Mouse (Mus musculus): ENCODE measurements around the gene Zscan29.
"Not testable (repeated sequence)": the region's sequence is repeated elsewhere in the genome, so short reads cannot be mapped to it uniquely, and the experiment has no call there.

The Zscan29 gene

DNA sequence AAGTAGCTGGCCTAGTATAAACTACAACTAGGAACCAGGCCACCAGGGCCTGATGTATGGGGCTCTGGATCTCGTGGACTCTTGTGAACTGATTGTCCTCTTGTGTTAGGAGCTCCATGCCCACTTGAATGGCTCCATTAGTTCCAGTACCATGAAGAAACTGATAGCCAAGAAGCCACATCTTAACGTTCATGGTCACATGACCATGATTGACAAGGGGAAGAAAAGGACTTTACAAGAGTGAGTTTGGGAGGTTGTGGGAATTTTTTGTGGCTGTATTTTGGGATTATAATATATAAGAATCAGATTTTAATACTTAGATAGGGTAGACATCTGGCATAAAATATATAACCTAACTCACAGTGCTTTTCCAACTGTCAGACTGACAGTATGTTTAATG, 28.5 kb downstream of the Zscan29 start:
- POLR2A ChIA-PET = interaction anchor here in 2 of 4 experiments (0.7 to 1.7 kb wide), 3 partner anchors 10 to 24 kb away, joined by 3 to 4 read pairs (median 3); no protein-coding TSS in a partner anchor
- CTCF ChIA-PET = interaction anchor here in 2 of 4 experiments (0.6 to 0.7 kb wide), 2 partner anchors 54 to 1386 kb away, joined by 3 to 6 read pairs; no protein-coding TSS in a partner anchor

DNA sequence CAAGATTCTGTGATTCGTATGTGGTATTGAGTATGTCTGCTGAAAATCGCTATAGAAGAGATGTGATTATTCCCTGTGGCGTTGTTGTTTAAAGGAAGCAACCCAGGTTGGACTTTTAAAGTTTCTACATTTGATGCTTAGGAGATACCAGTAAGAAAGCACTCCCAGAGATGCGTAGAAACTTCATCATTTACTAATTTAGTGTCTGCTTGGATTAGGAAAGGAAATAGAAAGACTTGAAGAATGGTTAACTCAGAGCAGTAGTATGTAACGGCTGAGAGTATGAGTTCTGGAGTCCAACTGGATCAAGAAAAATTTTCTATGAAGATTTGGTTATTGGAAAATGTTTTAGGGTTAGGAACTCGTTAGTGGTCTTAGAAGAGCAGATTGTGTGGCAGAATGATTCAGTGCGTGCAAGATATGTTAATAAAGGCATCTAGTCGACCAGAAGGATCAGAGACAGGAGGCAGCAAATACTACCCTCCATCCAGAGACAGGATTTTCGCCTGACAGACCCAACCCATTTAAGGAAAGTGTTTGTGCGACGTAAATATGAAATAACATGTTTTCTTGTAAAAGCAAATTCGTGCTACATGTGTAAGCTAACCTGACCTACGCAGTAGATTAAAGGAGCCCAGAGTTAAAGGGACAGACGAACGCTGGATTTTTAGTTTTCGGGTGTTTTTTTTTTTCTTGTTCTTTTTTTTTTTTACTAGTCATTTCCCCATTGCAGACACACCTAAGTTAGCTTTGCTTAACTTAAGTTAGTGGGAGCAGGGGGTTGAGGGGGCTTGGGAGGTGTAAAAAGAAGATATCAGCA, 29.5 kb downstream of the Zscan29 start:
- POLR2A ChIA-PET = interaction anchor here in 3 of 4 experiments (0.5 to 3.0 kb wide), 86 partner anchors 9 to 1090 kb away, joined by 3 to 45 read pairs (median 4); partner anchors contain the start of genes Catsper2 (in 3 of the 3), Pdia3 (in 3 of the 3), Ccndbp1 (in 2 of the 3) and Tubgcp4 (in 2 of the 3)

DNA sequence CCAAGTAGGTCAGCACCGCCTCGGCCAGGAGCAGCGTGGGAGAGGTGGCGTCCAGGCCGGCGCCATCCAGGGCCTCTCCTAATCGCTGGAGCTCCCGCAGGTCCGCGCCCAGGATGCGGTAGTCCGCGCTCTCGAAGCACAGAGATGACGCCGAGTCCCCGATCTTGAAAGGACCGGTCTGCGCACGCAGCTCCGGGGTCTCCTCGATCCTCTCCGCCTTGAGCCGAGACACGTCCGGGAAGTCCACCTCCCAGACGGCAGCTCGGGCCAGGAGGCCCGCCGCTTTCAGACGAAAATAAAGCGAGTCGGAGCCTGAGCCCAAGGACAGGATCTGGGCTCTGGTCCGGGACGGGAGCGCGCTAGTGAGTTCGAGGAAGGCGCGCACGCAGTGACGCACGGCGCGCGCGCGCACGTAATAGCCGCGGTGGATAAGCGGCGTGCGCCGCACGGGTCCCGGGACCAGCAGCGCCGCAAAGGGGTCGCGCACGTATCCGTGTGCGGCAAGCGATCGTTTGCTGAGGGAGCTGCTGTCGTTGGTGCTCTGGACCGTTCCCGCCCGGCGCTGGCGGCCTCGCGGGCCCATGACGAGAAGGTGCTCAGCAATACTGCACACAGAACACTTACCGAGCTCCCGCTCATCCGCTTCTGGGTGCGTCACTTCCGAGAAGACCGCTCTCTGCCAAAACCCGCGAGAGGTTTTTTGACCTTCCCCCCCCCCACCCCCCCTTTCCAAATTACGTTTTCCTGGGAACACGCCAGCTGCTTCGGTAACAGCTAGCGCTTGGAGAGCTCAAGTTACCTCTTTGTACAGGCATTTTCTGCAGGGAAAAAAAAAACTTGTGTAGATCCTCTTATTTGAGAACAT, 30.7 kb downstream of the Zscan29 start, which contains the start of the genes Adal and Lcmt2:
Adal (plus strand) TSS at position 411 of the 865 bp plus-strand sequence.
Lcmt2 (minus strand) TSS at position 636 of the 865 bp plus-strand sequence.
- ChIA-PET CTCF (interaction anchor here in 2 of 4 experiments (0.6 to 1.2 kb wide), 9 partner anchors 31 to 786 kb away, joined by 3 to 10 read pairs (median 4); partner anchors contain the start of genes Serf2 (in 1 of the 2), Tubgcp4 (in 1 of the 2) and Zscan29 (in 1 of the 2)), POLR2A (interaction anchor here (0.5 to 3.0 kb wide), 159 partner anchors 9 to 1379 kb away, joined by 3 to 45 read pairs (median 4); partner anchors contain the start of genes Catsper2 (in 3 of the 4), Pdia3 (in 3 of the 4), Serf2 (in 3 of the 4) and Tubgcp4 (in 3 of the 4))

More for the DNA sequence above, 29.5 kb downstream of the Zscan29 start:
- CTCF ChIA-PET = interaction anchor here in 3 of 4 experiments (0.6 to 1.2 kb wide), 7 partner anchors 53 to 1385 kb away, joined by 3 to 8 read pairs (median 5); partner anchors contain the start of gene Serf2 (in 1 of the 3)

GRCm38 (mm10) chr2:121139266-121140017, 31.5 kb downstream of the Zscan29 start:
- POLR2A ChIA-PET = interaction anchor here in 3 of 4 experiments (0.5 to 3.0 kb wide), 78 partner anchors 8 to 985 kb away, joined by 3 to 45 read pairs (median 5); partner anchors contain the start of genes Tubgcp4 (in 3 of the 3), Zscan29 (in 3 of the 3), Catsper2 (in 2 of the 3) and Ccndbp1 (in 2 of the 3)

DNA sequence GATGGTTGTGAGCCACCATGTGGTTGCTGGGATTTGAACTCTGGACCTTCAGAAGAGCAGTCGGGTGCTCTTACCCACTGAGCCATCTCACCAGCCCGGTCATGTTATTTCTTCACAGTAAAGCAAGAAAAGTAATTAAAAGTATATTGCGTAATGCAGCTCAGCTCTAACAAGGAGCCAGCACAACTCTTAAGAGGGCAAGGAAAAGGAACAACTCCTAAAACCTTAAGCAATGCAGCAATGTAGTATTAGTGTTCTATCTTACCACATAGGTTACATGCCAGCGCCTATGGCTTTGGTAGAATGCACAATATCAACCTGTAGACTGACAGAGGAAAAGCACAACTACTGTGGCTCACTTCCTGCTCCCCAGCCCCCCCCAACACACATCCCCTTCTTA, 33.6 kb downstream of the Zscan29 start:
- POLR2A ChIA-PET = interaction anchor here in 2 of 4 experiments (0.6 to 2.1 kb wide), 8 partner anchors 15 to 1089 kb away, joined by 3 to 7 read pairs (median 4); partner anchors contain the start of genes Catsper2 (in 1 of the 2), Pdia3 (in 1 of the 2), Serf2 (in 1 of the 2) and Tubgcp4 (in 1 of the 2)
- CTCF ChIA-PET = interaction anchor here in 2 of 4 experiments (0.5 to 1.6 kb wide), 3 partner anchors 10 to 604 kb away, joined by 3 to 7 read pairs (median 3); no protein-coding TSS in a partner anchor

More at GRCm38 (mm10) chr2:121139266-121140017, 31.5 kb downstream of the Zscan29 start:
- CTCF ChIA-PET = interaction anchor here in 1 of 4 experiments (1.0 kb wide), 1 partner anchor 32 kb away, joined by 4 read pairs; the partner anchor contains the start of genes Tubgcp4 and Zscan29

- CTCF ChIA-PET = interaction anchor here in 1 of 4 experiments (0.7 kb wide), 1 partner anchor 56 kb away, joined by 7 read pairs; no protein-coding TSS in a partner anchor
- POLR2A ChIA-PET = interaction anchor here in 1 of 4 experiments (0.7 kb wide), 1 partner anchor 1655 kb away, joined by 4 read pairs; no protein-coding TSS in a partner anchor
These were observed 38.1 kb downstream of the Zscan29 start for GRCm38 (mm10) chr2:121132822-121133221.

DNA sequence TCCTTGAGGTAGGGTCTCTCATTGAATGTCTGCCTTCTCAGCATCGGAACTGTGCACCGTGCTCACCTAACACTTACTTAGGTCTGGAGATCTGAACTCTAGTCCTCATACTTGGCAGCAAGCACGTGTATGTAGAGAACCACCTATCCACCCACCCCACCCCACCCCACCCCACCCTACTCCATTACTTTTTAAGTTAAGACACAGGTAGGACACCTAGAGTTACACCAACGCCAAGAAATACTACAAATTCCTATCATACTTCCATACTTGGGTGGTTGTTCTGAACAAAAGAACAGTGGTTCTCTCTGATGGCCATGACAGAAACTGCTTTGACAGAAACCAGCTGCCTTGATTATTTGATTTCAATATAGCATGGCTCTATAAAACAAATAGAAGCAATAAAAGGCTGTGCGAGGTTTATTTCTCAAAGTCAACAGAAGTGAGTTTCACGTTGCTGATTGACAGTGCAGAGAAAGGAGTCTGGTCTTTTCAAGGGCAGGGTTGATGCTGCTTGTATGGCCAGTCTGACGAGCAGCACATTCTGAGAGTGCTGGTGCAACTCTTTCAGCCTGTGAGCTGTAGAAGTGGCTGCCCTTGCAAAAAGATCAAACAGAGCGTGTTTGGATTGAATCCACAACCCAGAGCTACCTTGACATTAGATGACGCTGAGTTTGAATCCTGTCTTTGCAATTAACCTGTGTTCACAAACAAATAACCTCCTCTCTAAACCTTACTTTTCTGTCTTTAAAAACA, 41.9 kb downstream of the Zscan29 start:
- CTCF ChIA-PET = no interaction called here

GRCm38 (mm10) chr2:121127536-121127935, 43.4 kb downstream of the Zscan29 start:
- POLR2A ChIA-PET = interaction anchor here in 2 of 4 experiments (0.8 to 2.0 kb wide), 3 partner anchors 12 to 13 kb away, joined by 3 to 14 read pairs (median 4); partner anchors contain the start of genes Adal (in 2 of the 2) and Lcmt2 (in 2 of the 2)
- CTCF ChIA-PET = interaction anchor here in 1 of 4 experiments (1.1 kb wide), 1 partner anchor 10 kb away, joined by 3 read pairs; no protein-coding TSS in a partner anchor

More for the DNA sequence above, 41.9 kb downstream of the Zscan29 start:
- POLR2A ChIA-PET = interaction anchor here in 2 of 4 experiments (0.6 to 2.0 kb wide), 4 partner anchors 10 to 20 kb away, joined by 3 to 14 read pairs (median 6); partner anchors contain the start of genes Adal (in 2 of the 2) and Lcmt2 (in 2 of the 2)

- CTCF ChIA-PET, POLR2A ChIA-PET: not testable (repeated sequence)
These were observed 44.6 kb downstream of the Zscan29 start for GRCm38 (mm10) chr2:121126302-121126701.

- ChIA-PET CTCF (no interaction called here), POLR2A (interaction anchor here in 1 of 4 experiments (1.1 kb wide), 1 partner anchor 21 kb away, joined by 7 read pairs; the partner anchor contains the start of genes Adal and Lcmt2)
These were observed 51.7 kb downstream of the Zscan29 start for GRCm38 (mm10) chr2:121119260-121119659.

DNA sequence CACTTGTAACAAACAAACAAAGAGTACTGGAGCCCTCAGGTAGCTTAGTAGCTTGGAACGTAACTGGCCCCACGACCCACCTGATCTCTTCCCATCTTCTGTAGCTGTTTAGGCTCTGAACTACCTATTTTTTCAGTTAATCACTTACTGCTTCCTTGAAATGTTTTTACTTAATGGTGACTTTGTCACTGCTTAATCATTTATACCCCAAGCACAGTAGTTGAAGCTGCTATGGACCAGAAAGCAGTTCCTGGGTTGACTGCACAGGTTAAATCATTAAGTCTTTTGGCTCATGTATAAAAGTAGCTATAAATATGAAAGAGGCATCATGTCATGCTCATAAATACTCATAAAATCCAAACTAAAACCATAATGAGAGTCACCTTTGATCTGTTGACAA, 55.5 kb downstream of the Zscan29 start:
- CTCF ChIA-PET = interaction anchor here in 1 of 4 experiments (1.1 kb wide), 1 partner anchor 13 kb away, joined by 4 read pairs; no protein-coding TSS in a partner anchor
- POLR2A ChIA-PET = interaction anchor here in 2 of 4 experiments (1.2 kb wide), 2 partner anchors 24 to 25 kb away, joined by 3 to 7 read pairs; partner anchors contain the start of genes Adal (in 2 of the 2) and Lcmt2 (in 1 of the 2)

DNA sequence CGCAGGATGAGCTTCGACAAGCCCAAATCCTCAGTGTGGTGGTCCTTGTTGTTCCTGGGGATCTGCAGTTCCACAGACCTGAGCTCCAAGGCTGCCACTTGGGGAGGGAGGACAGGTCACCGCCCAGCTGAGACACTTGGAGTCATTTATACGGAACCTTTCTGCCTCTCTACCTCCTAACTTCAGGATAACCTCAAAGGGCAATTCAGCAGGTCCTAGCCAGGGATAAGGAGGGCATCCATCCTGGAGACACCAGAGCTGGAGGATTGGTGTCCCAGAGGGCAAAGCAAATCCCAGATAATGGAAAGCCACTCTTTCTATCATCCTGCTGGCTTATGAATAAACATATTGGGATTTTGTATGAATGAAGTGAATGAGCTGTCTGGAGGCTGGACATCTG, 61.2 kb downstream of the Zscan29 start, which contains the start of gene Tgm7:
Tgm7 (minus strand) TSS at position 101 of the 400 bp plus-strand sequence.
- POLR2A ChIA-PET = interaction anchor here in 1 of 4 experiments (1.0 to 2.3 kb wide), 3 partner anchors 30 to 143 kb away, joined by 3 to 8 read pairs (median 4); partner anchors contain the start of genes Adal and Lcmt2
- CTCF ChIA-PET = interaction anchor here in 2 of 4 experiments (0.6 to 1.7 kb wide), 3 partner anchors 8 to 80 kb away, joined by 3 to 4 read pairs (median 3); no protein-coding TSS in a partner anchor

Measured in embryonic stem cell, embryonic (primary cell).